Mouse (Mus musculus) olfactory bulb, adult 2 months (tissue): ENCODE data around the gene Ifnk. TPM values are rescaled to one million over a fixed set of nuclear protein-coding genes. Genes with fewer than 3 reads are reported as not detected.

Source experiments
- H3K27ac ChIP-seq: fragments of 200-500 bp; 2 replicates; pipeline ENCODE4 v1.5.1; 2012; ENCODE audit warnings: low read depth, low read length; ENCODE audit not compliant: insufficient read depth
- H3K4me1 ChIP-seq: fragments of 200-500 bp; 2 replicates; pipeline ENCODE4 v1.6.1; 2012; ENCODE audit warnings: low read length; ENCODE audit not compliant: control insufficient read depth, insufficient read depth
- H3K4me3 ChIP-seq: fragments of 200-500 bp; 2 replicates; pipeline ENCODE4 v1.5.1; 2012; ENCODE audit warnings: mild to moderate bottlenecking, low read depth, low read length, moderate library complexity; ENCODE audit not compliant: insufficient read depth
- CTCF ChIP-seq: fragments of 200-500 bp; IDR thresholded peaks from 2 replicates; pipeline ENCODE4 v1.5.1; 2012; ENCODE audit warnings: low read depth, mild to moderate bottlenecking, low read length, moderate library complexity; ENCODE audit not compliant: insufficient read depth
- POLR2A ChIP-seq: fragments of 200-500 bp; IDR thresholded peaks from 2 replicates; pipeline ENCODE4 v1.6.1; 2012; ENCODE audit warnings: mild to moderate bottlenecking, low read depth, low read length, moderate library complexity; ENCODE audit not compliant: insufficient read depth
- WGBS: fragments of 180-500 bp; shearing (Covaris S2); methylation state at CpG from one replicate; pipeline ENCODE4 v1.1.7; 2018; 5-methylcytosine and 5-hydroxymethylcytosine counted together
- polyA plus RNA-seq: library from polyadenylated mRNA; stranded (reverse); fragments of >200 nt; gene quantifications from 2 replicates; pipeline ENCODE4 v1.2.4, GENCODE M21; 2012; ENCODE audit warnings: low replicate concordance; ENCODE audit not compliant: missing spikeins, insufficient read depth, insufficient read length

The Ifnk gene
- polyA plus RNA-seq, 1 experiment = not detected

DNA sequence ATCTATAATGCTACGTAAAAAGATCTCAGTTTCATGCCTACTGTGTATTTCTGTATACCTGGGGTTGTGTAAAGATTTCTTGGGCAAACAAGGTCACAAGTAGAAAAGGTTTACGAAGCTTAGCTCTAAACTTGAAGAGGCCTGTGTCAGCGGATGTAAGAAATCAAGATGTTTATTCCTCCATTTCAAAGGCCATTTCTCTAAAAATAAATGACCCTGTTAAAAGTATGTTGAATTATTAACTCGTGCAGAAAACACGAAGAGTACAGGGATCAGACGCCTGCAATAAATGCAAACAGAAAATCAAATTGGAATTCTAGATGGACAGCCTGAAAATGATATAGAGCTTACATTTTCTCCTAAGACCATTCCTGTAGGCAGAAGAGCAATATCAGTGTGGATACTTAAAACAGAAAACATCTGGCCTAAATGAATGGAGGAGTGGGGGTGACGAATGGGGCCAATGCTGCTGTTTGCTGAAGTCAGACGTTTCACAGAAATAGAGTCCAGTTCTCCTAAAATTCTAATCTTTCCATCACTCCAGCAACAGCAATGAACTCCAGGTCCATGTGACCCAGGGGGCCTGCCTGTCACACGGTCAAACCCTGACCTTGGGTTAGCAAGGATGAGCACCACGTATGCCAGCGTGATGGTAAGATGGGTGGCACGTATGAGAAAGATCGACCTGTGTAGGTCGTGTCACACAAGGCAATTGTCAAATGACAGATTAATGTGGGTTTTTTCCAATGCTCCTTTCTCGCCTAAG, 16.8 kb upstream of the Ifnk start:
- Histone ChIP-seq H3K4me3 (no peak overlapping the region), H3K4me1 (peaks cover 4% of the 10 kb centered on the region), H3K27ac (no peak overlapping the region)
- TF ChIP-seq POLR2A (no peak), CTCF (no peak)
- WGBS = 96% methylated on average over 15 of the region's 15 CpGs

DNA sequence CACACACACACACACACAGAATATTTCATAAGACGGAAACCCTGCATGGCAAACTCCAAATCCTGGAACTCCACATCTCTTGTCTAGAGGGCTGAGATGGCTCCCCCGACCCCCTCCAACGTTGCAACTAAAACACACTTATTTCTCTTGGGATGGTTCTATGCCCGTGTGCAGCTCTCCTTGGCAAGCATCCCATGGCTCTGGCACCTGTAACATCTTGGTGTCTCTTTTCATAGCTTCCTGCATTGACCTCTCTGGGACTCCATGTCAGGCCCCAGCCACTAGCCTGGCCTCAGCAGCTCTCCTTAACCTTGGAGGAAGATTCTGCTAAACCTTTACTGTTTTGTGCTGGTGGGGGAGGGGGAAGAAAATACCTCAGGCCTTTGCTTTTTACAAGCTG, 16.1 kb upstream of the Ifnk start:
- Histone ChIP-seq H3K27ac (no peak overlapping the region), H3K4me3 (no peak overlapping the region), H3K4me1 (peaks cover 4% of the 10 kb centered on the region)
- WGBS = 76% methylated on average over 4 of the region's 4 CpGs
- TF ChIP-seq CTCF = no peak
- no peak for TF ChIP-seq POLR2A

DNA sequence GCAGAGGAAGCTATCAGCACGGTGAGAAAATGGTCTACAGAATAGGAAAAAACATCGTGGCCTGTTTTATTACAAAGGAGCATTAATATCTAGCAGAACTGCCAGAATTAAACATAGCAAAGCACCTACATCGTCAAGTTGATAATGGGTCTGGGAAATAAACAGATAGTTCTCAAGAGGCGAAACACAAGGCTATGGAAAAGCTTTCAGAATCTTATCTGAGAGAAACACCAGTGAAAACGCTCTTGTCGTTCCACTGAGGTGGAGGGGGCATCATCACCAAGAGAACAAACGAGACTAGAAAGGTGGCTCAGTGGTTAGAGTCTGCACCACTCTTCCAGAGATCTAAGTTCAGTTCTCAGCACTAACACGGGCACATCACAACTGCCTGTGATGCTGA, 14.9 kb upstream of the Ifnk start:
- no peak overlapping the region for H3K4me3 ChIP-seq
- 70% methylated on average over 8 of the region's 8 CpGs for WGBS
- no peak for TF ChIP-seq POLR2A

DNA sequence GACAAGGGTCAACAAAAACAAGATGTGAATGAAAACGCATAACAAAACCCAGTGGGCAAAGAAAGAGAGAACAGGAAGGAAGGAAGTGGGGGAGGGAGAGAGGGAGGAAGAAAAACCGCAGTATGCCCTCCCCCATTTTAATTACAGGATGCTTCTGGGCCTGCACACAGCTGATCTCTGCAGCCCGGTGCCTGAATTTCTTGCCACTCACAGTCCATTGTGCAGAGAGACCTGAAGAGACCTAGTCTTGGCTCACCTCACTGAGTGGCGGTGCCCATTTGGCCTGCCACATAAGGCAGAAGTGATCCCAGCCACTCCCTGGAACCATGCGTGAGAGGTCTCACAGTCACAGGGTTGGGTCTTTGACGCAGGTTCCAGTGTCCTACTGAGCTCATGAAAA, 13.8 kb upstream of the Ifnk start:
- Histone ChIP-seq H3K27ac (no peak overlapping the region), H3K4me1 (peaks cover 4% of the 10 kb centered on the region), H3K4me3 (no peak overlapping the region)
- no peak for TF ChIP-seq POLR2A
- no peak for TF ChIP-seq CTCF
- 64% methylated on average over 6 of the region's 6 CpGs for WGBS

More for the DNA sequence above, 14.9 kb upstream of the Ifnk start:
- H3K27ac ChIP-seq = no peak overlapping the region
- peaks cover 4% of the 10 kb centered on the region for H3K4me1 ChIP-seq

DNA sequence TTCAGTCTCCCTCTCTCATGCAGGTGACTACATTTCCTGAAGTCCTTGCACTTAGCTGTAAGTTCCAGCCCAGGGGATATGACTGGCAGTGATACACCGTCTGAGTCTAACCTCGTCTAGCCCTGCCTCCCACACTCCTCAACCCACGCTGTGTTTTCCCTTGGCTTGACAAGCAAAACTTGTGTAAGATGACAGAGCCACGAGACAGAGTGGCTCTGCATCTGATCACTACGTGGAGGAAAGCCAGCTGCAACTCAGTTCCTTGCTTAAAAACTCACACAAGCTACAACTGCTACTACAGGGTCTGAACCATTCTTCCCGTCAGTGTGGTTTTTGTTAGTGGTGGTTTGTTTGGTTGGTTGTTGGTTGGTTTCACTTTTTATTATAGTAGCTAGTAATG, 11.5 kb upstream of the Ifnk start:
- TF ChIP-seq CTCF (no peak), POLR2A (no peak)
- H3K4me3 ChIP-seq = no peak overlapping the region
- WGBS = 69% methylated on average over 6 of the region's 6 CpGs
- H3K4me1 ChIP-seq = peaks cover 4% of the 10 kb centered on the region
- no peak overlapping the region for H3K27ac ChIP-seq

DNA sequence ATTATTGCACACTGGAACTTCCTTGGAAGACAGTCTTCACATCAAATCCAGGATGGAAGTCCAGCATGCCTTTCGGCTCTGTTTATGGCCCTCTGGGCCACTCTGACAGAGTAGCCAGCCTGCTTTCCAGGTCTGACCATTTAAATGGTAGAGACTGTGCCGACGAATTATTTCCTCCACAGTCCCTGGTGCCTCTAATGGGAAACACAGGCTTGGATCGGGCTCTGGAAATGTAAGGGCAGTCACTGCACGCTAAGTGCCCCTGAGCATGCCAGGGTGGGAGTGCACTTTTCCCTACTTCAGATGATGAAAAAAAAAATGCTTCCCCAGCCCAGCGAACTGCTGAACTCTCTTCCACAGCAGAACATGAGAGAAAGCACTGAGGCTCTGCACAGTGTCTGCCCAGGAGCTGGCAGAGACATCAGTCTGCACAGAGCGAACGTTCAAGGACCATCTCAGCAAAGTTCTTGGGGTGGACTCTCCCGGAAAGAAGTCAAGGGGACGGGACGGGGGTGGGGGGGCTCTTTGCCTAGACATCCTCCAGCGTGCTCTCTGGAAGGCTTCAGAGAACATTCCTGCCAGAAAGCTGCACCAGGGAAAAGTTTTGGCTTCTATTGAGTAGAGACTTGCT, 8.3 kb upstream of the Ifnk start:
- Histone ChIP-seq H3K4me1 (no peaks in the 10 kb centered on the region), H3K4me3 (no peak overlapping the region), H3K27ac (no peak overlapping the region)
- TF ChIP-seq CTCF (no peak), POLR2A (no peak)
- 77% methylated on average over 12 of the region's 12 CpGs for WGBS

DNA sequence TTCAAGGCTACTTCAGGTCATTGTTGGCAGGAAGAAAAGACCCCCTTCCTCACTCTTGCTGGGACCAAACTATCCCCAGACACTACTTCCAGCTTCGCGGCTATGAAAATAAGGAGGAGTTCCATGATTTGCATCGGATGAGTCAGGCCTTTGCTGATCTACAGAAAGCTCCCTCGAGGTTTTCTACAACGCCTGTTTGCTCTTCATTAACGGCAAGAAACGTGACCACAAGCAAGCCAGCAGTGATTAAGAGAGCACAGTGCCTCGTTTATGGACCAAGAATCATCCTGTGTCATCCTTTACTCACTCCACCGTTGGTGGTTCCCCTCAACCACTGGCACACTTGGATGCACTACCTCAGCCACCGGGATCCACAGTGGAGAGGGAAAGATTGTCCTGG, 6.1 kb upstream of the Ifnk start:
- WGBS = 75% methylated on average over 10 of the region's 10 CpGs
- H3K27ac ChIP-seq = no peak overlapping the region
- H3K4me3 ChIP-seq = no peak overlapping the region
- H3K4me1 ChIP-seq = no peaks in the 10 kb centered on the region
- TF ChIP-seq CTCF (no peak), POLR2A (no peak)

DNA sequence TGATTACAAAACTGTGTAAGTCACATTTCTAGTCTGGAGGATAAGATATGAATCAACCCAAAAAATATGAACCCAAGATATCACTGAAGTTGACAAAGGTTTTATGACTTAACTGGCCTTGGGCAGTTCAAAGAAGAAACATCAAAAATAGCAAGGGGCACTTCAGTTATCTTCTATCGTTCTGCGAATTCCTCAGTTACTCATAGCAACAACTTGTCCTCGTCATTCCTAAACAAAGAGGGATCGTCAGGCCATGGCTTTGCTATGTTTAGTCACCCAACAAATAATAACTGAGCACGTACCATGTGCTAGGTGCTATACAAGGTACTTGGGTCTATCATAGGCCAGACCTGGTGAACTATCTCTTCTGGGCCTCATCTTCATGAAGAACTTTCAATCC, 5.3 kb upstream of the Ifnk start:
- Histone ChIP-seq H3K4me3 (no peak overlapping the region), H3K4me1 (no peaks in the 10 kb centered on the region), H3K27ac (no peak overlapping the region)
- 95% methylated on average over 5 of the region's 5 CpGs for WGBS
- TF ChIP-seq CTCF (no peak), POLR2A (no peak)

DNA sequence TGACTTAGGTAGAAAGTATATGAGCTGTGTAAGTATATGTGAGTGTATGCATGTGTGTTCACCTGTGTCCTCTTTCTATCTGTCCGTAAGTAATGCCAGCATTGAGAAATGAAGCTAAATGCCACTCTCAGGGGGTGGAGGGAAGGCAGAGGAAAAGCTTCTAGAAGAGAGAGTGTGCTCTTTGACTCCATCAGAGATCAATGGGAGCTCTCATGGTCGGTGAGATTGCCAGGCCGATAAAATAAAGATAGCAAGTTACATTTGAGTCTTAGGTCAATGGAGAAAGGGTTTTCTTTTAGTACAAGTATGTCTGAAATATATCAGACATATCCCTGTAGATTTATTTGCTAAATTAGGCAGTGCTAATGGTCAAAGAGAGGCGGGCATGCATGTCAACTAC, 3.5 kb upstream of the Ifnk start:
- WGBS = 92% methylated on average over 4 of the region's 4 CpGs
- H3K4me3 ChIP-seq = no peak overlapping the region
- no peaks in the 10 kb centered on the region for H3K4me1 ChIP-seq
- no peak overlapping the region for H3K27ac ChIP-seq
- TF ChIP-seq CTCF = no peak
- no peak for TF ChIP-seq POLR2A
